Mouse (Mus musculus) midbrain, embryonic 14.5 days (tissue): ENCODE results near the gene Mctp2. TPM values are rescaled to one million over a fixed set of nuclear protein-coding genes. Genes with fewer than 3 reads are reported as not detected.

Experiments
- ATAC-seq: fragments of 200-750 bp; cut with Nextera tagmentation; 2 replicates; pipeline ENCODE4 v1.8.0; 2017; ENCODE audit warnings: moderate number of reproducible peaks, moderate library complexity; ENCODE audit not compliant: low FRiP score, low TSS enrichment
- DNase-seq: peaks from one replicate; pipeline ENCODE4 v3.0.0-alpha.2; 2015
- H3K27ac ChIP-seq: fragments of 300-500 bp; sonication (generic); replicated peaks from 2 replicates; pipeline ENCODE4 v1.5.1; 2014; ENCODE audit warnings: mild to moderate bottlenecking, low read depth, low read length, moderate library complexity
- H3K27me3 ChIP-seq: fragments of 300-500 bp; sonication (generic); 2 replicates; pipeline ENCODE4 v1.6.1; 2014; ENCODE audit warnings: low read length, control low read depth, mixed read lengths; ENCODE audit not compliant: control insufficient read depth, insufficient read depth
- H3K36me3 ChIP-seq: fragments of 300-500 bp; sonication (generic); 2 replicates; pipeline ENCODE4 v1.6.1; 2014; ENCODE audit warnings: low read length, control low read depth; ENCODE audit not compliant: control insufficient read depth, insufficient read depth
- H3K4me1 ChIP-seq: fragments of 300-500 bp; sonication (generic); 2 replicates; pipeline ENCODE4 v1.6.1; 2014; ENCODE audit warnings: mild to moderate bottlenecking, antibody characterized with exemption, low read length, control low read depth; ENCODE audit not compliant: control insufficient read depth, insufficient read depth
- H3K4me2 ChIP-seq: fragments of 300-500 bp; sonication (generic); 2 replicates; pipeline ENCODE4 v1.6.1; 2014; ENCODE audit warnings: mild to moderate bottlenecking, low read length, moderate library complexity
- H3K4me3 ChIP-seq: fragments of 300-500 bp; sonication (generic); replicated peaks from 2 replicates; pipeline ENCODE4 v1.5.1; 2014; ENCODE audit warnings: low read depth, low read length
- H3K9ac ChIP-seq: fragments of 300-500 bp; sonication (generic); replicated peaks from 2 replicates; pipeline ENCODE4 v1.6.1; 2014; ENCODE audit warnings: mild to moderate bottlenecking, low read length, moderate library complexity
- H3K9me3 ChIP-seq: fragments of 300-500 bp; sonication (generic); 2 replicates; pipeline ENCODE4 v1.6.1; 2016; ENCODE audit warnings: low read length, control low read depth, mixed read lengths; ENCODE audit not compliant: control insufficient read depth
- WGBS: fragments of 180-500 bp; shearing (Covaris S2); extraction: QIAGEN DNeasy Blood & Tissue Kit; methylation state at CpG from one replicate; pipeline ENCODE4 v1.1.7; 2014; 5-methylcytosine and 5-hydroxymethylcytosine counted together
- polyA plus RNA-seq: library from polyadenylated mRNA; unstranded; fragments of >200 nt; fragmentation: Nextera tagmentation; extraction: Ambion mirVana; gene quantifications from 2 replicates; pipeline ENCODE4 v1.2.1, GENCODE M21; 2014

Gene Mctp2
- polyA plus RNA-seq, 1 experiment from 2014 or later, result 0.43 TPM

DNA sequence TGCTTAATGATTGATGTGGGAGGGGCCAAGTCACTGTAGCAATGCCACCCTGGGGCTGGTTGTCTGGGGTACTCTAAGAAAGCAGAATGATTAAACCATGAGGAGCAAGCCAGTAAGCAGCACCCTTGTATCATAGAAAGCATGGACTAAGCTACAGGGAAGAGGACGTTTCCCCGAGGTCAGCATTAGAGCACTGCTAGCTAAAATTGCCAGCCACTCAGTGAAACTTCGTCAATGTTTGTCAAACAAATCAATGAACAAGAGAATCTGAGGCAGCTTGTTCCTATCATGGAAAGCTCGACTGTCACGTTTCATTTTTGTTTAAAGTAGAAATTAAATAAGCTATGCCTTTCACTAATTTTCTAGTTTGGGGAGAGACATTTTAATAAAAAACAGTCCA, 124.8 kb downstream of the Mctp2 start:
- Histone ChIP-seq H3K27me3 (no peaks in the 10 kb centered on the region), H3K9me3 (no peaks in the 10 kb centered on the region), H3K9ac (no peak overlapping the region), H3K4me3 (no peak overlapping the region), H3K27ac (no peak overlapping the region), H3K4me1 (no peaks in the 10 kb centered on the region), H3K36me3 (no peaks in the 10 kb centered on the region), H3K4me2 (no peak overlapping the region)
- whole genome bisulfite sequencing, result 74% methylated on average over 5 of the region's 5 CpGs
- ATAC-seq (no peak), DNase-seq (no peak)

GRCm38 (mm10) chr7:72169320-72169719, 137.1 kb downstream of the Mctp2 start:
- no peaks in the 10 kb centered on the region for H3K4me1 ChIP-seq
- 73% methylated on average over 2 of the region's 2 CpGs for WGBS
- no peak overlapping the region for H3K27ac ChIP-seq
- no peaks in the 10 kb centered on the region for H3K9me3 ChIP-seq
- ATAC-seq (no peak), DNase-seq (no peak)
- no peak overlapping the region for H3K4me3 ChIP-seq
- H3K9ac ChIP-seq, result no peak overlapping the region
- no peaks in the 10 kb centered on the region for H3K27me3 ChIP-seq
- no peaks in the 10 kb centered on the region for H3K36me3 ChIP-seq
- H3K4me2 ChIP-seq, result no peak overlapping the region

GRCm38 (mm10) chr7:72165726-72166701, 140.4 kb downstream of the Mctp2 start:
- DNase-seq, result no peak
- Histone ChIP-seq H3K27ac (no peak overlapping the region), H3K9me3 (no peaks in the 10 kb centered on the region), H3K27me3 (no peaks in the 10 kb centered on the region), H3K4me2 (no peak overlapping the region), H3K4me3 (no peak overlapping the region), H3K4me1 (no peaks in the 10 kb centered on the region), H3K36me3 (no peaks in the 10 kb centered on the region), H3K9ac (no peak overlapping the region)
- 93% methylated on average over 13 of the region's 13 CpGs for WGBS
- ATAC-seq, result no peak

DNA sequence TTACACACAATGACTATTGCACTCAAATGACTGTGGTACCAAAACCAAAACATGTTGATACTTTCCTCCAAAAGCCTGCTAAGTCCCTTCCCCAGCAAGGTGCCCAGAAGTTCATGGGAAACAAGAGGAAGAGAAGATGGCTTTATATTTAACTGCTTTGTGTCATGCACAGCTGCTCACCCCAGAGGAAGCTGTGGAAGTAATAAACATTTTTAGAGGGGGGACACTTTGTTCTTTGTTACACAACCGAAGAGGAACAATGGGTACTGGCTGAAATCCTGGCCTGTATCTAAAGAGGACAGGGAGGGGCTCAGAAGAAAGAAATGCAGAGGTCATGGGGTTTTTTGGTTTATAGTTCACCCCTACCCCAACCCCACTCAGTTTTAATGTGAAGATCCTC, 144.2 kb downstream of the Mctp2 start:
- Histone ChIP-seq H3K27me3 (no peaks in the 10 kb centered on the region), H3K4me2 (no peak overlapping the region), H3K9me3 (no peaks in the 10 kb centered on the region), H3K9ac (no peak overlapping the region), H3K4me3 (no peak overlapping the region), H3K4me1 (no peaks in the 10 kb centered on the region), H3K27ac (no peak overlapping the region), H3K36me3 (no peaks in the 10 kb centered on the region)
- DNase-seq (no peak), ATAC-seq (no peak)
- 3% methylated on average over 1 of the region's 1 CpGs for WGBS

DNA sequence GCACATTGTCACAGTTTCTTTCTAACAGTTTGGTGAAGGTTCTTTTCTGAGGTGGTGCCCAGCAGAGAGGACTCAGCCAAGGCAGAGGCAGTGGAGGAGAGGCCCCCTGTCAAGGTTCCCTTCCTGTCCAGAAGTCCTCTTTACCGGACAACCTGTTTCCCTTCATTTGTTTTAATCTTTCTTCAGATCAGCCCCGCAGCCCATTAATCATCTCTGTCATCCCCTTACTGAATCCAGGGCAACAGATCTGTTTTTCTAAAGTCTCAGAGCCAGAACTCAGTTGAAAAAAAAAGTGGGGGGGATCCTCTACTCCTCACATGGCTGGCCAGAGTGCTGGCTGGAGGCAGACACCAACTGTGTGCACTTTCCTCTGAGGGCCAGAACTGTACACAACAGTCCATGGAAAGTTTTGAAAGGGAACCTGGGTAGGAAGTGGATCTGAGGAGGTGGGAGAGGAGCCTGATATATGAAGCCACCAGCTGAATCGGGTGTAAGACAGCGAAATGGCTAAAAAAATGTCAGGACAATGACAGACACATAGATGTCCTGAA, 146.8 kb downstream of the Mctp2 start:
- Histone ChIP-seq H3K36me3 (no peaks in the 10 kb centered on the region), H3K9ac (no peak overlapping the region), H3K4me3 (no peak overlapping the region), H3K27me3 (no peaks in the 10 kb centered on the region), H3K4me1 (no peaks in the 10 kb centered on the region), H3K9me3 (no peaks in the 10 kb centered on the region), H3K4me2 (no peak overlapping the region), H3K27ac (no peak overlapping the region)
- ATAC-seq (no peak), DNase-seq (no peak)
- WGBS, result 83% methylated on average over 4 of the region's 4 CpGs

GRCm38 (mm10) chr7:72150799-72151708, 155.4 kb downstream of the Mctp2 start:
- Histone ChIP-seq H3K36me3 (no peaks in the 10 kb centered on the region), H3K27ac (no peak overlapping the region), H3K9ac (no peak overlapping the region), H3K4me3 (no peak overlapping the region), H3K4me1 (no peaks in the 10 kb centered on the region), H3K9me3 (no peaks in the 10 kb centered on the region), H3K27me3 (no peaks in the 10 kb centered on the region), H3K4me2 (no peak overlapping the region)
- DNase-seq (no peak), ATAC-seq (no peak)
- WGBS, result 46% methylated on average over 7 of the region's 7 CpGs

GRCm38 (mm10) chr7:72149073-72149472, 157.3 kb downstream of the Mctp2 start:
- ATAC-seq, result no peak
- no peak overlapping the region for H3K4me2 ChIP-seq
- no peak overlapping the region for H3K4me3 ChIP-seq
- H3K27me3 ChIP-seq, result no peaks in the 10 kb centered on the region
- H3K27ac ChIP-seq, result no peak overlapping the region
- DNase-seq, result peak; percentile 84
- H3K36me3 ChIP-seq, result no peaks in the 10 kb centered on the region
- 13% methylated on average over 3 of the region's 3 CpGs for WGBS
- H3K9ac ChIP-seq, result no peak overlapping the region
- H3K4me1 ChIP-seq, result no peaks in the 10 kb centered on the region
- H3K9me3 ChIP-seq, result no peaks in the 10 kb centered on the region

DNA sequence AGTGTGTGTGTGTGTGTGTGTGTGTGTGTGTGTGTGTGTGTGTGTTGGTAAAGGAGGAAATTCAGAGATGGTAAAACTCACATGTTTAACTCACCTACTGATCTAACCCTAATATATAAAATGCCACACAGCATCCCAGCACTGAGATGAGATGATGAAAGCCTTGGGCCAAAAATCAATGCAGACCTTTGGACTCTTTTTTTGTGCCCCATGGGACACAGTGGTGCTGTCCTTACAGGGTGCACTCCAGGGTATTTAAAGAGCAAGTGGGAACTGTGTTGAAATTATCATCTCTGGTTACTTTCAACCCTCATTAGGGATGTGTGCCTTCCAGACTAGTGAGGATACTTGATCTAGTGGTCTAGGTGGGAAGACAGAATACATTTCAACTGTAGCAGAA, 159.6 kb downstream of the Mctp2 start:
- no peak overlapping the region for H3K4me3 ChIP-seq
- H3K4me1 ChIP-seq, result no peaks in the 10 kb centered on the region
- H3K4me2 ChIP-seq, result no peak overlapping the region
- H3K9me3 ChIP-seq, result no peaks in the 10 kb centered on the region
- H3K27ac ChIP-seq, result no peak overlapping the region
- DNase-seq (no peak), ATAC-seq (no peak)
- no peaks in the 10 kb centered on the region for H3K36me3 ChIP-seq
- H3K27me3 ChIP-seq, result no peaks in the 10 kb centered on the region
- H3K9ac ChIP-seq, result no peak overlapping the region
